Mouse (Mus musculus): ENCODE data around the gene Zfp747. TPM values are rescaled to one million over a fixed set of nuclear protein-coding genes. Genes with fewer than 3 reads are reported as not detected.
"Not testable (repeated sequence)": the region's sequence is repeated elsewhere in the genome, so short reads cannot be mapped to it uniquely, and the experiment has no call there.

The Zfp747 gene
- polyA plus RNA-seq, 1 experiment from 2014 or later, result 8.6 TPM

DNA sequence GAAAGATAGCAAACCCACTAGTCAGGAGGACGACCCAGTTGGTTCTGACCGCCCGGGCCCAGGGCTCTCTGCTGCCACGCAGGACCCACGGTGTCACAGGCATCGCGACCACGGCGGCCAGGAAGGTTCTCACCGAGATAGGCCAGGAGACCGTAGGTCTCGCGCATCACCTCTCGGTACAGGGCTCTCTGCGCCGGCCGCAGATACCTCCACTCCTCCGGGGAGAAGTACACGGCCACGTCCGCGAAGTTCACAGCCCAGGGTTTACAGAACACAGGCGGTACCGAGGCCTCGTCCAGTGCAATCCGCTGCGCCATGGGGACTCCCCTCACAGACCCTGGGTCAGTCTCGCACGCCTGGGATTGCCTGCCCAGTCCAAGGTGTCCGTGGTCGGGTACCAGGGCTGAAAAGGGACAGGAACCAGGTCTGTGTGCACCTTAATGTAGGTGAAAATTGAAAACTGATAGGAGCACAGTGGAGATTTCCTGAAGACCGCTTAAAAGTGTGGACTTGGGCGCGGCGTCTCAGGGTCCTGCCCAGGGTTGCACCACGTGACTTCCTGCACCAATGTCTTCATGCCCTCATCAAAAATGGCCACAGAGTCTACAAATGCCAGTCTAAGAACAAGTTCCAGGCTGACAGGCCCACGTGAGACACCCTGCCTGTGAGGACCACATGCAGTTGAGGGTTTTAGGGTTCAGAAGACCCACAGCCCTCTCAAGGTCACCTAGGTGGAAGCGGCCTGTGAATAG is 11.0 kb upstream of the Zfp747 start, which contains the start of gene 9130019O22Rik:
TSS of gene 9130019O22Rik (minus strand) at position 526 of the 752 bp plus-strand sequence.
- Histone ChIP-seq H3K27me3 (ENCODE audit: control insufficient read depth, insufficient read depth, low read length) (no peaks in the 10 kb centered on the region), H3K27ac (replicated peaks; ENCODE audit: low read depth, low read length) (no peak within 1 kb of the TSS), H3K36me3 (ENCODE audit: control insufficient read depth, insufficient read depth, low read length) (peaks cover 4% of the 10 kb centered on the region), H3K9ac (ENCODE audit: low read length) (peak within 1 kb of the TSS; percentile 70), H3K4me1 (ENCODE audit: control insufficient read depth, insufficient read depth, low read length) (no peaks in the 10 kb centered on the region), H3K4me3 (ENCODE audit: low read depth, low read length) (peak within 1 kb of the TSS; percentile 39), H3K4me2 (ENCODE audit: low read depth, severe bottlenecking) (peak within 1 kb of the TSS; percentile 61), H3K9me3 (ENCODE audit: control insufficient read depth, low read length) (no peaks in the 10 kb centered on the region)
- ATAC-seq (ENCODE audit: insufficient number of reproducible peaks, low FRiP score, low TSS enrichment, low read depth), result peak; percentile 79
- DNase-seq (ENCODE audit: low spot score), result peak; percentile 81
- 18% methylated on average over 38 of the region's 38 CpGs for WGBS

DNA sequence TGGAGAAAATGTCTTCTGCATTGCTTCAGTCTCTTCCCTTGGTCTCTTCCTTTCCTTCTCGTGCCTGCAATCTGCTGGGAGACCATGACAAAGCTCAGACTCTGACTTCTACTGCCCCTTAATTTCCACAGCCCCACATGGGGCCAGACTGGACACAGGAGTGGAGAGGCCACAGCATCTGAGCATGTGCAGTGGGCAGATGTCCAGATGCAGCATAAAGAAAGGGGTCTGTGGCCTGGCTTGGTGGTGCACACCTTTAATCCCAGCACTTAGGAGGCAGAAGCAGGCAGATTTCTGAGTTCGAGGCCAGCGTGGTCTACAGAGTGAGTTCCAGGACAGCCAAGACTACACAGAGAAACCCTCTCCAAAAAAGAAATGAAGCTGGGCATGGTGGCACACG is 9.7 kb upstream of the Zfp747 start:
- not testable (repeated sequence) for H3K4me1 ChIP-seq (ENCODE audit: control insufficient read depth, insufficient read depth, low read length); H3K9me3 ChIP-seq (ENCODE audit: control insufficient read depth, low read length); H3K36me3 ChIP-seq (ENCODE audit: control insufficient read depth, insufficient read depth, low read length); ATAC-seq (ENCODE audit: insufficient number of reproducible peaks, low FRiP score, low TSS enrichment, low read depth); DNase-seq (ENCODE audit: low spot score); H3K9ac ChIP-seq (ENCODE audit: low read length); H3K4me3 ChIP-seq (ENCODE audit: low read depth, low read length); H3K4me2 ChIP-seq (ENCODE audit: low read depth, severe bottlenecking); H3K27me3 ChIP-seq (ENCODE audit: control insufficient read depth, insufficient read depth, low read length); H3K27ac ChIP-seq (replicated peaks; ENCODE audit: low read depth, low read length)
- 92% methylated on average over 4 of the region's 4 CpGs for WGBS

DNA sequence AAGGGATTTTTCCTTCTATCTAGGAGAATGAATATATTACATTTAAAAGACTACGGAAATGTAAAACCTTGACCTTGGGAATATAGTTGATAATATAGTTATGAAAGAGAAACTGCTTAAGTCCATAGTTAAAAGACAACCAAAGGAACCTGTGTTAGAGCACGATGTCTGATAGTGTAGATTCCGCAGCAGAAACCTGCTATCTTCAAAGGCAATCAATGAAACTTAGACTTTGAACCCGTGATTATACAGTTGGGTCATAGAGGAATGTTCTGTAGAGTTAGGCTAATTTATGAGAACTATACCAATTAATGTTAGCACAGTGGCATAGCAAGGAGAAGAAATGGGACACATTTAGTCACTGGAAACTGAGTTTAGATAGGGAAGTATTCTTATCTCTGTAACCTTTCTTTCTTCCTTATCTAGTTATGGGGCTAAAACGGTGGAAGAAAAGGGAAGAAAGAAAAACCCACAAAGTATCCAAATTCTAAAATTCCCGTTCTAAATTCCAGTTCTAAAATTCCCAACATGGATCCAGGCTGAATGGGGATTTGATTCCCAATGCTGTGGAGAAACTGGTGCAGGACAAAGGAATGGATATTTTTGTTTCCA is 2.6 kb upstream of the Zfp747 start:
- Histone ChIP-seq H3K4me2 (ENCODE audit: low read depth, severe bottlenecking) (no peak overlapping the region), H3K4me3 (ENCODE audit: low read depth, low read length) (no peak overlapping the region), H3K9me3 (ENCODE audit: control insufficient read depth, low read length) (no peaks in the 10 kb centered on the region), H3K36me3 (ENCODE audit: control insufficient read depth, insufficient read depth, low read length) (peaks cover 3% of the 10 kb centered on the region; the same call in 1 of the 2 replicates), H3K27ac (replicated peaks; ENCODE audit: low read depth, low read length) (no peak overlapping the region), H3K9ac (ENCODE audit: low read length) (no peak overlapping the region), H3K27me3 (ENCODE audit: control insufficient read depth, insufficient read depth, low read length) (no peaks in the 10 kb centered on the region), H3K4me1 (ENCODE audit: control insufficient read depth, insufficient read depth, low read length) (no peaks in the 10 kb centered on the region)
- ATAC-seq (ENCODE audit: insufficient number of reproducible peaks, low FRiP score, low TSS enrichment, low read depth), result no peak
- no peak for DNase-seq (ENCODE audit: low spot score)
- WGBS, result 78% methylated on average over 6 of the region's 6 CpGs

DNA sequence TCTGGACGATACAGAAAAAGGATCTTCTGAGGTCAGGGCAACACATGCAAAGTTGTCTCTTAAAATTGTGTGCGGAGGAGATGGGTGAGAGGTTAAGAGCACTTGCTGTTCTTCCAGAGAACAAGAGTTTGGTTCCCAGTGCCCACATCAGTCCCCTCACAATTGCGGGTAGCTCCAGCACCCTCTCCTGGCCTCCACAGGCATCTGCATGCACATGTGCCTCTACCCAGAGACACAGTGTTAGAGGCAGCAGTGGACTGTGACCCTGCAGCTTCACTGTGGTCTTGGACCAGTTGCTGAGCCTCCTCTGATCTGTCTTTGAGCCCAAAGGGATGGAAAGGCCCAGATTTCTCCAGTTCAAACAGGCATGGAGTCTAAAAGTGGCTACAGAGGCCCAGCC is 4.0 kb downstream of the Zfp747 start:
- H3K4me3 ChIP-seq (ENCODE audit: low read depth, low read length); H3K9ac ChIP-seq (ENCODE audit: low read length); H3K36me3 ChIP-seq (ENCODE audit: control insufficient read depth, insufficient read depth, low read length); H3K27me3 ChIP-seq (ENCODE audit: control insufficient read depth, insufficient read depth, low read length); ATAC-seq (ENCODE audit: insufficient number of reproducible peaks, low FRiP score, low TSS enrichment, low read depth); H3K4me1 ChIP-seq (ENCODE audit: control insufficient read depth, insufficient read depth, low read length); H3K27ac ChIP-seq (replicated peaks; ENCODE audit: low read depth, low read length); H3K4me2 ChIP-seq (ENCODE audit: low read depth, severe bottlenecking); DNase-seq (ENCODE audit: low spot score); H3K9me3 ChIP-seq (ENCODE audit: control insufficient read depth, low read length): not testable (repeated sequence)
- 78% methylated on average over 3 of the region's 3 CpGs for WGBS

DNA sequence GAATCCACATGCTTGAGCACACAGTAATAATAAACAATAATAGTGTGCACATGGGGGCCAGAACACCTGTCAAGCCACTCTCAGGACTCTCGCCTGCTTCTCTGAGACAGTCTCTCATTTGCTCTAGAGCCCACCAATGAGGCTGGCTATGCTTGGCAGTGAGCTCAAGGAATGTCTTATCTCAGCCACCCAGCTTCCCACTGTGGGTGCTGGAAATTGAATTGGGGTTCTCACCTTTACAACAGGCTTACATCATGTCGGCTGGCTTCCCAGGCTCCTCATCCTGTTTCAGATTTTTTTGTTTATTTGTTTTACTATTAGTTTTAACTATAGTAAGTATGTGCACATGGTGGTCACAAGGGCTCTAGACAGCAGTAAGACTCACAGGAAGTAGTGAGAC is 4.6 kb downstream of the Zfp747 start:
- Histone ChIP-seq H3K36me3 (ENCODE audit: control insufficient read depth, insufficient read depth, low read length) (peaks cover 3% of the 10 kb centered on the region; the same call in 1 of the 2 replicates), H3K4me2 (ENCODE audit: low read depth, severe bottlenecking) (no peak overlapping the region), H3K4me1 (ENCODE audit: control insufficient read depth, insufficient read depth, low read length) (no peaks in the 10 kb centered on the region), H3K27me3 (ENCODE audit: control insufficient read depth, insufficient read depth, low read length) (no peaks in the 10 kb centered on the region), H3K4me3 (ENCODE audit: low read depth, low read length) (no peak overlapping the region), H3K9me3 (ENCODE audit: control insufficient read depth, low read length) (no peaks in the 10 kb centered on the region), H3K9ac (ENCODE audit: low read length) (no peak overlapping the region), H3K27ac (replicated peaks; ENCODE audit: low read depth, low read length) (no peak overlapping the region)
- 91% methylated on average over 2 of the region's 2 CpGs for WGBS
- no peak for DNase-seq (ENCODE audit: low spot score)
- no peak for ATAC-seq (ENCODE audit: insufficient number of reproducible peaks, low FRiP score, low TSS enrichment, low read depth)

DNA sequence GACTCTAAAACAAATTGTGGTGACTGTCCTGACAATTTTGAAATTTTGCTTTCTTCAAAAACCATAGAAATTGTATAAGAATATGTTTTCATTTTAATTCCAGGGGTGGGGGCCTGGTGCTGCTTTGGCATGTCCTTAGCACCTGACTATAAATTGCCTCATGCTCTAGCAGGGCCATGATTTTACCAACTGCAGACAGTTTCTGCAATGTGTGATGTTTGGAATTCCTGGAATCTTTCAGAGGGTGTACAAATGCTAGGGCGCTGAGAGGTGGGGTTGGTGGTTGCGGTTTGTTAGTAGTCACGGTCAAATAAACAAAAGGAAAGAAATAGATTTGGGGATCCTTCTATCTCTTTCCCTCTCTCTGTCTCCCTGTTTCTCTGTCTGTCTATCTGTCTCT is 9.6 kb downstream of the Zfp747 start:
- 86% methylated on average over 3 of the region's 3 CpGs for WGBS
- Histone ChIP-seq H3K4me3 (ENCODE audit: low read depth, low read length) (no peak overlapping the region), H3K4me1 (ENCODE audit: control insufficient read depth, insufficient read depth, low read length) (peaks cover 4% of the 10 kb centered on the region), H3K9me3 (ENCODE audit: control insufficient read depth, low read length) (no peaks in the 10 kb centered on the region), H3K36me3 (ENCODE audit: control insufficient read depth, insufficient read depth, low read length) (no peaks in the 10 kb centered on the region), H3K9ac (ENCODE audit: low read length) (no peak overlapping the region), H3K4me2 (ENCODE audit: low read depth, severe bottlenecking) (no peak overlapping the region), H3K27me3 (ENCODE audit: control insufficient read depth, insufficient read depth, low read length) (peaks cover 9% of the 10 kb centered on the region; the same call in 1 of the 2 replicates), H3K27ac (replicated peaks; ENCODE audit: low read depth, low read length) (no peak overlapping the region)
- no peak for DNase-seq (ENCODE audit: low spot score)
- no peak for ATAC-seq (ENCODE audit: insufficient number of reproducible peaks, low FRiP score, low TSS enrichment, low read depth)

DNA sequence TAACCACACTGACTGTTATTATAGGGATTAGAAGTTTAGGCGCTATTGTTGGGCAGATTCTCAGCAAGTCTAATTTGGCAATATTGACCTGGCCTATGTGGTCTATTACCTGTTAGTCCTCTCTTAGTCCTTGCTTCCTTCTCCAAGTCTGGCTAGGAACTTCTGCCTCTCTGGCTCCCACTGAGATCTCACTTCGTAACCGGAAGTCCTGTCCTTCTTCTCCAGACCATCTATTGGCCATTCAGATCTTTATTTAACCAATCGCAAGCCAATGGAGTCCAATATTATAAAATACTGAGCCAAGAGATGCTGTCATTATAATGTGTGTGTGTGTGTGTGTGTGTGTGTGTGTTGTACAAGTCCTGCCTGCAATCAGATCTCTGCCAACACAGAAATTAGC is 11.7 kb downstream of the Zfp747 start:
- DNase-seq (ENCODE audit: low spot score) (no peak), ATAC-seq (ENCODE audit: insufficient number of reproducible peaks, low FRiP score, low TSS enrichment, low read depth) (no peak)
- peaks cover 4% of the 10 kb centered on the region for H3K4me1 ChIP-seq (ENCODE audit: control insufficient read depth, insufficient read depth, low read length)
- H3K27ac ChIP-seq (replicated peaks; ENCODE audit: low read depth, low read length), result no peak overlapping the region
- H3K4me3 ChIP-seq (ENCODE audit: low read depth, low read length), result no peak overlapping the region
- H3K9ac ChIP-seq (ENCODE audit: low read length), result no peak overlapping the region
- peak overlapping the region; percentile 81 for H3K4me2 ChIP-seq (ENCODE audit: low read depth, severe bottlenecking)
- H3K27me3 ChIP-seq (ENCODE audit: control insufficient read depth, insufficient read depth, low read length), result peaks cover 9% of the 10 kb centered on the region; the same call in 1 of the 2 replicates
- 52% methylated on average over 4 of the region's 4 CpGs for WGBS
- no peaks in the 10 kb centered on the region for H3K9me3 ChIP-seq (ENCODE audit: control insufficient read depth, low read length)
- no peaks in the 10 kb centered on the region for H3K36me3 ChIP-seq (ENCODE audit: control insufficient read depth, insufficient read depth, low read length)

DNA sequence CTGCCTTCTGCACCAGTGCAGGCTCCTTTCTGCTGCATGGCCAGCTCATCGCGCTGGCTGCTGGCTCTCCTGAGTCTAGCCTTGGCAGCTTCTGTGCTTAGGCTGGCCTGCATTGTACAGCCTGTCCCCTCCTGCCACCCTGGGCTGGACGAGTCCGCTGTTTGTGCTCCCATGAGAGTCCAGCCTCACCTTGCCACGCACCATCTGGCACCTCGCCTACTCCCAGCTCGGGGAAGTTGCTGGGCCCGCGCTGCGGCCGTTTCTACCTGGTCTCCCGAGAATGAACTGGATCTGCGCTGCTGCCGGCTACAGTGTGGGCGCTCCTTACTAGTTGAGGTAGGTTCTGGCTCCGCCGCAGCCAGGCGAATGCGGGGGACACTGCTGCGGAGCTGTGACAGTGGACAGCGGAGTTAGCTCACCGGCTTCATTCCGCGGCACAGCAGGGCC is 12.4 kb downstream of the Zfp747 start:
- Histone ChIP-seq H3K27ac (replicated peaks; ENCODE audit: low read depth, low read length) (no peak overlapping the region), H3K9me3 (ENCODE audit: control insufficient read depth, low read length) (no peaks in the 10 kb centered on the region), H3K4me2 (ENCODE audit: low read depth, severe bottlenecking) (peak overlapping the region; percentile 81), H3K4me3 (ENCODE audit: low read depth, low read length) (peak overlapping the region; percentile 31), H3K27me3 (ENCODE audit: control insufficient read depth, insufficient read depth, low read length) (peaks cover 9% of the 10 kb centered on the region; the same call in 1 of the 2 replicates), H3K36me3 (ENCODE audit: control insufficient read depth, insufficient read depth, low read length) (no peaks in the 10 kb centered on the region), H3K4me1 (ENCODE audit: control insufficient read depth, insufficient read depth, low read length) (peaks cover 4% of the 10 kb centered on the region), H3K9ac (ENCODE audit: low read length) (peak overlapping the region; percentile 66)
- under 1% methylated on average over 24 of the region's 24 CpGs for WGBS
- no peak for ATAC-seq (ENCODE audit: insufficient number of reproducible peaks, low FRiP score, low TSS enrichment, low read depth)
- peak; percentile 61 for DNase-seq (ENCODE audit: low spot score)

All from limb, embryonic 11.5 days (tissue).